Mouse (Mus musculus) heart, embryonic 15.5 days (tissue): Measurements from ENCODE around the gene Plxna2. TPM values are rescaled to one million over a fixed set of nuclear protein-coding genes. Genes with fewer than 3 reads are reported as not detected.
A peak's percentile ranks its signal among the peaks of the same experiment; 100 is the strongest.

Experiments
- ATAC-seq: fragments of 200-750 bp; cut with Nextera tagmentation; replicated peaks from 2 replicates; pipeline ENCODE4 v1.8.0; 2017; ENCODE audit warnings: low read depth, moderate TSS enrichment; ENCODE audit not compliant: insufficient number of reproducible peaks, insufficient read depth, low FRiP score
- H3K27ac ChIP-seq: fragments of 300-500 bp; sonication (generic); 2 replicates; pipeline ENCODE4 v1.5.1; 2015; ENCODE audit warnings: mild to moderate bottlenecking, inconsistent platforms
- H3K27me3 ChIP-seq: fragments of 300-500 bp; sonication (generic); 2 replicates; pipeline ENCODE4 v1.6.1; 2015; ENCODE audit warnings: inconsistent platforms
- H3K36me3 ChIP-seq: fragments of 300-500 bp; sonication (generic); 2 replicates; pipeline ENCODE4 v1.6.1; 2015; ENCODE audit warnings: mild to moderate bottlenecking, inconsistent platforms
- H3K4me1 ChIP-seq: fragments of 300-500 bp; sonication (generic); replicated peaks from 2 replicates; pipeline ENCODE4 v1.6.1; 2015; ENCODE audit warnings: inconsistent platforms
- H3K4me2 ChIP-seq: fragments of 300-500 bp; sonication (generic); 2 replicates; pipeline ENCODE4 v1.6.1; 2015; ENCODE audit warnings: inconsistent platforms, mild to moderate bottlenecking, moderate library complexity
- H3K4me3 ChIP-seq: fragments of 300-500 bp; sonication (generic); 2 replicates; pipeline ENCODE4 v1.5.1; 2015; ENCODE audit warnings: mild to moderate bottlenecking, inconsistent platforms
- H3K9ac ChIP-seq: fragments of 300-500 bp; sonication (generic); 2 replicates; pipeline ENCODE4 v1.6.1; 2015; ENCODE audit warnings: mild to moderate bottlenecking, inconsistent platforms
- H3K9me3 ChIP-seq: fragments of 300-500 bp; sonication (generic); replicated peaks from 2 replicates; pipeline ENCODE4 v1.6.1; 2016; ENCODE audit warnings: inconsistent platforms
- WGBS: fragments of 180-500 bp; shearing (Covaris S2); methylation state at CpG from one replicate; pipeline ENCODE4 v1.1.7; 2015; ENCODE audit warnings: mixed read lengths; 5-methylcytosine and 5-hydroxymethylcytosine counted together
- polyA plus RNA-seq: library from polyadenylated mRNA; unstranded; fragments of >200 nt; fragmentation: Nextera tagmentation; extraction: Ambion mirVana; gene quantifications from 2 replicates; pipeline ENCODE4 v1.2.1, GENCODE M21; 2015

The Plxna2 gene
- polyA plus RNA-seq, 1 experiment from 2014 or later, result 4.6 TPM

DNA sequence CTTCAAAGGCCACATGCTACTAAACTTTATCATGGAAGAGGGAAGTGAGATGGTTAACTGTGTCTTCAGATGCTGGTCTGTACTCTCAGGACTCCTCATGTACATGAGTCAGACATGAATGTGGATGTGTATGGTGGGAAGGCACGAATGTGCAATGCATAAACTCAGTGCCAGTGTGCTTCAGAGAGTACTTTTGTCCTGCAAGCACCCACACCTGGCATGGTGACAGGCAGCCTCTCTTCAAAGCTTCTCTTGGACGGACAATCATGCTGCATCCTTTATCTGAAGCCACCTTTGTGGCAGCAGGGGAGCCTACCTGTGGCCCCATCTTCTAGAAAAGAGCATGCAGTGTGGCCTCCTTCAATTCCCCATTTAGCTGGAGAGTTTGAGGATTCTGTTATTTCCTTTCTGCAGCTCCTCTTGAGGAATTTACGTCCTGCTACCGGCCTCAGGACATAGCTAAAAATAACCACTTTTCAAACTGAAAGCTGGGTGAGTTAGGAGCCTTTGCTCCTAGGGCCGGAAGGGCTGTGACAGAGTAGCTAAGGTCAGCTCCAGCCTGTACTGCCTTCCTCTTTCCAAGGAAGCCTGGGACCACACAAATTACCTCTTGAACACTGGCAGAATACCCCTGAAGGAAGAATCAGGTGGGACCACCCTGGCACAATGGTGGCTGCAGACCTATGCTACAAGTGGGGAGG lies 23.7 kb downstream of the Plxna2 start:
- WGBS, result 14% methylated on average over 5 of the region's 5 CpGs
- ATAC-seq, result peak; percentile 47; the same call in 1 of the 2 replicates
- H3K9me3 ChIP-seq, result no peaks in the 10 kb centered on the region
- H3K9ac ChIP-seq, result no peak overlapping the region
- no peaks in the 10 kb centered on the region for H3K27me3 ChIP-seq
- H3K27ac ChIP-seq, result peak overlapping the region; percentile 85
- peaks cover 32% of the 10 kb centered on the region for H3K4me1 ChIP-seq
- peak overlapping the region; percentile 36 for H3K4me2 ChIP-seq
- peaks cover 17% of the 10 kb centered on the region for H3K36me3 ChIP-seq
- H3K4me3 ChIP-seq, result no peak overlapping the region; the same call in 1 of the 2 replicates

DNA sequence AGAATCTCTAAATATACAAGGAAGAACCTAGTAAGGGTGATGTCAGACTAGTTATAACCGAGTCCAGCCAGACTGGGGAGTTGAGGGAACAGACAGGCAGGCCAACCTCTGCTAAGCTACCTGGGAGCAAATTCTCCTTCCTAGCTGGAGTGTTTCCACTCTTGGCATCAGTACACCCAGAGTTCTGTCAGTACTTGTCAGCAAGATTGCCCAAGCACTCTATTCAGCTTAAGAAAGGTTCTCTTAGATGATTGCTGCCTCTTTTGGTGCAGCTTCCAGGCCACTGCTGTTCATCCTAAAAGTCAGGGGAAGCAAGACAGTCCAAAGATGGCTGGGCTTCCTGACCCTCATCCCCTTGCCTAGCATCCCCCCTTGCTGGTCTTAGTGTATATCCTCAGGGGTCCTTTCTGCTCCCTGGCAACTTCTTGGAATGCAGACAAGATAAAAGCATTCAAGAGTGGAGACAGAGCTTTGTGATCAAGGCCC lies 24.3 kb downstream of the Plxna2 start:
- no peaks in the 10 kb centered on the region for H3K9me3 ChIP-seq
- H3K36me3 ChIP-seq, result peaks cover 17% of the 10 kb centered on the region
- peak overlapping the region; percentile 36 for H3K4me2 ChIP-seq
- H3K4me3 ChIP-seq, result no peak overlapping the region
- WGBS, result 30% methylated on average over 1 of the region's 1 CpGs
- ATAC-seq, result no peak; the same call in 1 of the 2 replicates
- peak overlapping the region; percentile 85 for H3K27ac ChIP-seq
- no peaks in the 10 kb centered on the region for H3K27me3 ChIP-seq
- peaks cover 32% of the 10 kb centered on the region for H3K4me1 ChIP-seq
- no peak overlapping the region for H3K9ac ChIP-seq

GRCm38 (mm10) chr1:194643930-194644329 lies 25.9 kb downstream of the Plxna2 start:
- Histone ChIP-seq H3K36me3 (peaks cover 17% of the 10 kb centered on the region), H3K27ac (no peak overlapping the region), H3K4me2 (no peak overlapping the region), H3K27me3 (no peaks in the 10 kb centered on the region), H3K4me1 (peaks cover 29% of the 10 kb centered on the region), H3K9me3 (no peaks in the 10 kb centered on the region), H3K4me3 (no peak overlapping the region), H3K9ac (no peak overlapping the region)
- 87% methylated on average over 6 of the region's 6 CpGs for WGBS
- ATAC-seq, result no peak

GRCm38 (mm10) chr1:194645898-194646297 lies 27.9 kb downstream of the Plxna2 start:
- Histone ChIP-seq H3K9ac (no peak overlapping the region), H3K4me2 (no peak overlapping the region), H3K27ac (no peak overlapping the region), H3K36me3 (peaks cover 17% of the 10 kb centered on the region), H3K4me3 (no peak overlapping the region), H3K4me1 (peaks cover 24% of the 10 kb centered on the region), H3K9me3 (no peaks in the 10 kb centered on the region), H3K27me3 (no peaks in the 10 kb centered on the region)
- ATAC-seq, result no peak
- WGBS, result 70% methylated on average over 1 of the region's 1 CpGs

- Histone ChIP-seq H3K9ac (no peak overlapping the region), H3K36me3 (peaks cover 4% of the 10 kb centered on the region; the same call in 1 of the 2 replicates), H3K27me3 (no peaks in the 10 kb centered on the region), H3K27ac (no peak overlapping the region), H3K4me3 (no peak overlapping the region), H3K4me1 (peaks cover 12% of the 10 kb centered on the region), H3K4me2 (no peak overlapping the region), H3K9me3 (no peaks in the 10 kb centered on the region)
- ATAC-seq, result no peak
- 53% methylated on average over 1 of the region's 1 CpGs for WGBS
These were observed 32.1 kb downstream of the Plxna2 start for GRCm38 (mm10) chr1:194650076-194650475.

GRCm38 (mm10) chr1:194650566-194650965 lies 32.5 kb downstream of the Plxna2 start:
- ATAC-seq, result no peak
- no peaks in the 10 kb centered on the region for H3K27me3 ChIP-seq
- no peak overlapping the region for H3K4me2 ChIP-seq
- H3K36me3 ChIP-seq, result no peaks in the 10 kb centered on the region
- 90% methylated on average over 2 of the region's 2 CpGs for WGBS
- H3K27ac ChIP-seq, result no peak overlapping the region
- H3K9me3 ChIP-seq, result no peaks in the 10 kb centered on the region
- H3K4me1 ChIP-seq, result peaks cover 12% of the 10 kb centered on the region
- H3K4me3 ChIP-seq, result no peak overlapping the region
- no peak overlapping the region for H3K9ac ChIP-seq

GRCm38 (mm10) chr1:194651987-194652386 lies 34.0 kb downstream of the Plxna2 start:
- H3K4me3 ChIP-seq, result no peak overlapping the region
- no peaks in the 10 kb centered on the region for H3K27me3 ChIP-seq
- H3K4me2 ChIP-seq, result no peak overlapping the region
- ATAC-seq, result peak; percentile 66; the same call in 1 of the 2 replicates
- H3K36me3 ChIP-seq, result 0 out of 2 replicates have a peak, but pooled peaks cover 2% of the 10 kb centered on the region
- 30% methylated on average over 3 of the region's 3 CpGs for WGBS
- H3K9ac ChIP-seq, result no peak overlapping the region
- H3K4me1 ChIP-seq, result peaks cover 12% of the 10 kb centered on the region
- peak overlapping the region; percentile 63 for H3K27ac ChIP-seq
- H3K9me3 ChIP-seq, result no peaks in the 10 kb centered on the region

DNA sequence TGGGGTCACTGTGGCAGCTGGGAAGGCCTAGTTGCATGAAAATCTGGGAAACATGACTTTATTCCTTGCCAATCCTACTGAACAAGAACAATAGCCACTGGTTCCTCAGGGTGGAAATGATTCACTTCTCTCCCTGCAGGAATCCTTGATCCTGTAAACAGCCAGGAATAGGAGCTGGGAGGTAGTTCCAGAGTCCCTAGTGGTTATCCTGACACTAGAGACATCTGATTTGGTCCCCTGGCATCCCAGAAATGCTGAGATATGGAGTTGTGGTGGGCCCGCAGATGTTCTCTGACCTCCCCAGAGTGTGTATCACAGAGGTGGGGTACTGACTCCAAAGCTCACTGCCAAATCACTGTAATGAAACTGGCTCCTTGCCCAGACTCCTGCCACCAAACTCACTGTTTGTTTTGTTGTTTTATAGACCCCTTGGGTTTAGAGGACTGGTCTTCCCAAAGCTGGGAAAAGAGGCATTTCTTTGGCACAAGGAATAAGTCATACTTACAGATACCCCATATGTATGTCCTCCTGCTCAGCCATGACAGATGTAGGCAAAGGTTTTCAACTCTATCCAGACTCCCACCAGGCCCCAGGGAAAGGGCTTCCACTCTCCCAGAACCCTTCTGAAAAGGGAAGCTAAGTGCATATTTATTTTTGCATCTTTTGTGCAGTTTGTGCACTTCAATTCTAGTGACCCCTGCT lies 40.6 kb downstream of the Plxna2 start:
- Histone ChIP-seq H3K36me3 (0 out of 2 replicates have a peak, but pooled peaks cover 2% of the 10 kb centered on the region), H3K27ac (peak overlapping the region; percentile 67), H3K4me3 (no peak overlapping the region), H3K27me3 (no peaks in the 10 kb centered on the region), H3K4me2 (no peak overlapping the region), H3K9me3 (no peaks in the 10 kb centered on the region), H3K4me1 (peaks cover 25% of the 10 kb centered on the region), H3K9ac (no peak overlapping the region)
- WGBS, result 17% methylated on average over 1 of the region's 1 CpGs
- peak; percentile 55; the same call in 1 of the 2 replicates for ATAC-seq

GRCm38 (mm10) chr1:194660426-194661119 lies 42.6 kb downstream of the Plxna2 start:
- peak; percentile 70 for ATAC-seq
- Histone ChIP-seq H3K9ac (no peak overlapping the region), H3K4me3 (no peak overlapping the region), H3K4me1 (peaks cover 25% of the 10 kb centered on the region), H3K4me2 (no peak overlapping the region), H3K27me3 (no peaks in the 10 kb centered on the region), H3K9me3 (no peaks in the 10 kb centered on the region), H3K27ac (peak overlapping the region; percentile 67), H3K36me3 (0 out of 2 replicates have a peak, but pooled peaks cover 2% of the 10 kb centered on the region)
- WGBS, result 67% methylated on average over 3 of the region's 3 CpGs

DNA sequence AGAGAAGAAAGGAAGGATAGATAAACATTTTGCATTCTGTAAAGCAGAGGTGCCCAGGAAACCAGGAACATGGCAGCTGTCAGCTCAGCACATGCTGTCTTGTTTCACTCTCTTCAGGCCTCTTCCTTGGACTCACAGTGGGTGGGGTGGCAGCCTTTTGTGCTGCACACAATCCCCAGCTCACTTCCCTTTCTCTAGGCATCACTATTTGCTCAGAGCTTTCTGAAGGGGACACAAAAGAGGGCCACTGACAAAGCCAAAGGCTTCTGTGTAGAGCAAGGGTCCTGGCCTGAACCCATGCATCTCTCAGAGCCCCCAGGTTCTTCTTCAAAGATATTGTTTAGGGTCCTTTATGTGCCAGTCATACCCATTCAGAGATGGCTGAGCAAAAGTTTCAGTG lies 45.0 kb downstream of the Plxna2 start:
- H3K27ac ChIP-seq, result no peak overlapping the region
- H3K4me1 ChIP-seq, result peaks cover 25% of the 10 kb centered on the region
- no peak overlapping the region for H3K4me2 ChIP-seq
- ATAC-seq, result no peak
- H3K9ac ChIP-seq, result no peak overlapping the region
- H3K4me3 ChIP-seq, result no peak overlapping the region
- no peaks in the 10 kb centered on the region for H3K27me3 ChIP-seq
- H3K9me3 ChIP-seq, result no peaks in the 10 kb centered on the region
- no peaks in the 10 kb centered on the region for H3K36me3 ChIP-seq

DNA sequence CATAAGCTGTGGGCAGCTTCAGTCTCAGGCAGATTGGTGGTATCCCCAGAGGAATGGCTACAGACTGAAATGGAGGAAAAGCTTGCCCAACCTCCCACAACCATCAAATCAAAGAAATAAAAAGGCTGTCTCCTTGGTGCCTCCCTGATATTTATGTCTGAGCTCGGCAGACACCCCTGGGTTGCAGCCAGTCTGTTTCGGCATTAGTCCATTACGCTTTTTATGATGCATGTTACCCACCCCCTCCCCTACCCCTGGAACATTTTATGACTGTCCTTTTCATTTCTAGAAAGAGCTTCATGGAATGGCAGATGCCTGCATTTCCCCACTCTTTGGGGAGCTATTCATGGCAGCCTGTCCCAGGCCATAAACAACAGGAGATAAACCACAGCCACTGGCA lies 47.7 kb downstream of the Plxna2 start:
- Histone ChIP-seq H3K36me3 (no peaks in the 10 kb centered on the region), H3K9me3 (no peaks in the 10 kb centered on the region), H3K9ac (no peak overlapping the region), H3K4me1 (peaks cover 6% of the 10 kb centered on the region), H3K4me2 (no peak overlapping the region), H3K4me3 (no peak overlapping the region), H3K27me3 (no peaks in the 10 kb centered on the region), H3K27ac (no peak overlapping the region)
- no peak for ATAC-seq
- 74% methylated on average over 3 of the region's 3 CpGs for WGBS
